Mouse (Mus musculus): ENCODE measurements around the gene Klhdc9. TPM values are rescaled to one million over a fixed set of nuclear protein-coding genes. Genes with fewer than 3 reads are reported as not detected.
A peak's percentile ranks its signal among the peaks of the same experiment; 100 is the strongest.

The Klhdc9 gene
- total RNA-seq (2021) = 1 to 10 TPM; 6.3 to 8.6 TPM
- long read RNA-seq, transcript Klhdc9-201 (4 exons, 1,558 nt) = major isoform, 11 of 15 reads
- long read RNA-seq, partial matches to known transcripts = 3 of 15 reads
- long read RNA-seq, other reads (novel, unspliced or antisense) = 1 of 15 reads

- DNase-seq (ENCODE audit: low spot score in 2 of 2) = peak; percentile 91 to 92
These were observed at the start of gene Klhdc9 for GRCm38 (mm10) chr1:171360656-171361055. Gene Klhdc9, minus strand, starts transcription at chr1:171360798.

- no peak for DNase-seq (ENCODE audit: low spot score in 2 of 2)
These were observed 49.6 kb upstream of the Klhdc9 start for GRCm38 (mm10) chr1:171410231-171410630.

GRCm38 (mm10) chr1:171407263-171407662, 46.7 kb upstream of the Klhdc9 start:
- DNase-seq (ENCODE audit: low spot score in 2 of 2) = no peak

- no peak for DNase-seq (ENCODE audit: low spot score in 2 of 2)
These were observed 42.4 kb upstream of the Klhdc9 start for GRCm38 (mm10) chr1:171402991-171403390.

GRCm38 (mm10) chr1:171401821-171402220, 41.2 kb upstream of the Klhdc9 start:
- DNase-seq (ENCODE audit: low spot score in 2 of 2) = no peak

- no peak for DNase-seq (ENCODE audit: low spot score in 2 of 2)
These were observed 29.5 kb upstream of the Klhdc9 start for GRCm38 (mm10) chr1:171390101-171390500.

DNA sequence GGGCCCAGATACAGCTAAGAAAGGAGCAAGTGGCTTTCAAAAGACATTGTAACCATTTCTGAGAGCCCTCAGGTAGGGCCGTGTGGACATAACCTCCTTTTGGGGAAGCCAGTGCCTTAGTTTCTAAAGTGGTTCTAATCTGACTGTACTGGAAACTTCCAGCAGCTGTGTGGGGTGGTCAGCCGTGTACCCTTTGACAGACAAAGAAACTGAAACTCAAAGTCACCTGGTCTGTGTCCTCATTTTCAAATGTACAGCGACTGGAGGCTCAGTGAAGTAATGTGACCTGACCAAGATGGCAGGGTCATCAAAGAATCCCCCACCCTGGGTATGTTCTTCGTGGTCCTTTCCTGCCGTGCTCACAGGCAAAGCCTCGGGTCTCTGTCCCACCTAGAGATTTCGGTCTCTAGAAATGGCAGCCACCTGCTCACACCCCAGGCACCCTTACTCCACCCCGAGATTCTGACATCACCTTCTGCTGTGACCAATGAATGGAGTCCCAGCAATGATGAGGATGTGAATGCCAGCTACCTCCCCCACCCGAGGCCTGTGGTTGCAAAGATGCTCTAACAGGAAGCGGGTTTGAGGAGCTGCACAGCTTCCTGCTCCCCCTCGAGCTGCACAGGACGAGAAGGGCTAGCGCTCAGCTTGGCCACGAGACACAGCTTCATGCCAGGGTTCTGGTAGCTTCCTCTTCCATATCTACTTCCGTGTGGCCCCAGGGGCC, 27.9 kb upstream of the Klhdc9 start, which contains the start of gene Arhgap30:
Gene Arhgap30, plus strand, starts transcription at position 579 of the 727 bp plus-strand sequence.
- no peak for DNase-seq (ENCODE audit: low spot score in 2 of 2)

GRCm38 (mm10) chr1:171387099-171387498, 26.5 kb upstream of the Klhdc9 start:
- DNase-seq (ENCODE audit: low spot score in 2 of 2) = no peak

GRCm38 (mm10) chr1:171385171-171385570, 24.6 kb upstream of the Klhdc9 start:
- DNase-seq (ENCODE audit: low spot score in 2 of 2) = no peak

GRCm38 (mm10) chr1:171384361-171384760, 23.8 kb upstream of the Klhdc9 start:
- DNase-seq (ENCODE audit: low spot score in 2 of 2) = no peak

DNA sequence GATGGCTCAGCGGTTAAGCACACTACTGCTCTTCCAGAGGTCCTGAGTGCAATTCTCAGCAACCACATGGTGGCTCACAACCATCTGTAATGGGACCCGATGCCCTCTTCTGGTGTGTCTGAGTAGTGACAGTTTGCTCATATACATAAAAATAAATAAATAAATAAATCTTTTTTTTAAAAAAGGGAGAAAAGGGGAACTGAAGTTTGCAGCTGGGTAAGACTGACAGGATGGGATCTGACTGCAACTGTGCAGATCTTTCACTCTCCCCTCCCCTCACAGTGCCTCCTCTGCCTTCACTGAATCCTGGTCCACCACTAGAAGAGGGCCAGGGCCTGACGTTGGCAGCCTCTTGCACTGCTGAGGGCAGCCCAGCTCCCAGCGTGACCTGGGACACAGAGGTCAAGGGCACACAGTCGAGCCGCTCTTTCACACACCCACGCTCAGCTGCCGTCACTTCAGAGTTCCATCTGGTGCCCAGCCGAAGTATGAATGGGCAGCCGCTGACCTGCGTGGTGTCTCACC, 21.6 kb upstream of the Klhdc9 start:
- no peak for DNase-seq (ENCODE audit: low spot score in 2 of 2)

- peak; percentile 84 to 85 for DNase-seq (ENCODE audit: low spot score in 2 of 2)
These were observed 19.5 kb upstream of the Klhdc9 start for GRCm38 (mm10) chr1:171379935-171380599.

DNA sequence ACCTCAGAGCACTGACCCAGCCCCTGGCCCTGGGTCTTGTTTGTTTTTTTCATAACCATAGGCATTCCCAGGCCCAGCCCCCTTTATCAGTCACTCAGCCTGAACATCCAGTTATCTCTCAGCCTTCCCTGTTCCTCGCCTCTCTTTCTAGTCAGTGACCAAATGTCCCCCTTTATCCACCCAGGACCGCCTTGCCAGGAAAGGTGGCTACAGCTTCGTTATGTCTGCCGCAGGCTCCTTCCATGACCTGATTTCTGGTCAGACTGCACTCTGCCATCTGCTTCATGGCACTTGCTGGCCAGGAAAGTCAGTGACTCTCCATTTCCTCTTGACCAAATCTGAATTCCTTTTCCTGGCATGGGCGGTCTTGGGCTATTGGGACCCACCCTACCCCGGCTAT, 17.7 kb upstream of the Klhdc9 start:
- no peak for DNase-seq (ENCODE audit: low spot score in 2 of 2)

GRCm38 (mm10) chr1:171375646-171376097, 15.1 kb upstream of the Klhdc9 start:
- no peak for DNase-seq (ENCODE audit: low spot score in 2 of 2)

DNA sequence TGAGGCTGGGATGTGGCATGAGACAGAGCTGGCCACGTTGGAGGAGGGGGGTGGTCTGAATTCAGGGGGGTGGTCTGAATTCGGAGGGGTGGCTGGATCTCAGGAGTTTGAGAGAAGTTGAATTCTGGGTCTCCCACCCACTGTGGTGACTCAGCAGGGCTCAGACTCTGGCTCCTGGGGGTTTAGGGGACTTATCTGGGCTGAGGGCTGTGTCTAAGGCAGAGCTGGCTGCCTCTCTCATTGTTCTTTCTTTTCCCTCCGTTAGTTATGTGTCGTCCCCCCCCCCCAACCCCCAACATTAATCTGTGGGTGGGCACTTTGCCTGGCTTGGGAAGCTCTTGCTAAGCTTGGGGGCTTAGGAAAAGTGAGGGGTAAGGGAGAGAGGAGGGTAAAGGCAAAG, 13.3 kb upstream of the Klhdc9 start:
- no peak for DNase-seq (ENCODE audit: low spot score in 2 of 2)

- no peak for DNase-seq (ENCODE audit: low spot score in 2 of 2)
These were observed 12.3 kb upstream of the Klhdc9 start for GRCm38 (mm10) chr1:171372880-171373279.

DNA sequence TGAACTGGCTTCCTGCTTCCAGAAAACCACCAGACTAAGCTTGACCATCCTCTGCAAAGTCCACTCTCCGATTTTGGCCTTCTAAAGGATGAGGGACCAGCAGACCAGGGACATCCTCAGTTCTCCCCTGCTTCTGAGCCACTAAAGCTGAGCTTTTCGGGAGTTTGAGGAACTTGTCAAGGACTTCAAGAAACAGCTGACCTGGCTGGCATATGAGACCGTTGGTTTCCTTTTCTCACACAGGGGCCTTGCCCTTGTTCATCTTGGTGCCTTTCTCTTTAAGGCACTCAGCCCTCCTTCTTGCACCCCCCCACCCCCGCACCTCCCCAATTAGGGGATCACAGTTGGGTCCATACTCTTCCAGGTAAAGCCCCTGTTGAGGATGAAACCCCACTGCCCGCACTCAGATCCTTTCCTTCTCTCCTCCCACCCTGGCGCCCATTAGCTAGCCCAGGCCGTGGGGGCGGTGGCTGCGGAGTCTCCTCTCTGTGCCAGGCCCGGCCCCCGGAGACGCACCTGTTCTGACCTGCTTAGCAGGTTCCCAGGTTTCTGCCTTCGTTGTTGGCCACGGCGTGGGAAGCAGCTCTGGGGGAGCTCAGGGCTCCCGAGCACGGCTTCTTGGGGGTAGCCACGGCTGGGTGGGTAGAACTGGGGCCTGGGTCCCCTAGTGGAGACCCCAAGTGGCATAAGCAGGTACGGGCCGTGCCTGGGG, 9.4 kb upstream of the Klhdc9 start, which contains the start of gene Nectin4:
Gene Nectin4, plus strand, starts transcription at position 255 of the 712 bp plus-strand sequence.
- no peak for DNase-seq (ENCODE audit: low spot score in 2 of 2)

DNA sequence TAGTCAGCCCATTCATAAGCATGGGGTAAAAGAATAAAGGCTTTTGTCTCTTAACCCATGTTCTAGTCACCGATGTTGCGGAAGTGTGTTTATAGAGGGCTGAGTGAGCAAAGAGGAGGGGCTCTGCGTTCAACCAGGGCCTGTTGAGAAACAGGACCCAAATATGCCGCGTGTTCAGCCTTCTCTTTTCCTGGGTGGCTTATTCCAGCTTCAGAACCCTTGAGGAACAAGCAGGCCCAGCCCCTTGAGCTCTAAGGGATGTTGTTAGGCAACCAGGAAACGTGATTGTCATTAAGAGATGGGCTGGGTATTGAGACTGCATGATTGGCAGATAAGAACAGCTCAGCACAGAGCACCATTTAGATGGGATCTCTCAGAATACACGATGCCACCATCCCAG, 5.3 kb upstream of the Klhdc9 start:
- DNase-seq (ENCODE audit: low spot score in 2 of 2) = no peak

DNA sequence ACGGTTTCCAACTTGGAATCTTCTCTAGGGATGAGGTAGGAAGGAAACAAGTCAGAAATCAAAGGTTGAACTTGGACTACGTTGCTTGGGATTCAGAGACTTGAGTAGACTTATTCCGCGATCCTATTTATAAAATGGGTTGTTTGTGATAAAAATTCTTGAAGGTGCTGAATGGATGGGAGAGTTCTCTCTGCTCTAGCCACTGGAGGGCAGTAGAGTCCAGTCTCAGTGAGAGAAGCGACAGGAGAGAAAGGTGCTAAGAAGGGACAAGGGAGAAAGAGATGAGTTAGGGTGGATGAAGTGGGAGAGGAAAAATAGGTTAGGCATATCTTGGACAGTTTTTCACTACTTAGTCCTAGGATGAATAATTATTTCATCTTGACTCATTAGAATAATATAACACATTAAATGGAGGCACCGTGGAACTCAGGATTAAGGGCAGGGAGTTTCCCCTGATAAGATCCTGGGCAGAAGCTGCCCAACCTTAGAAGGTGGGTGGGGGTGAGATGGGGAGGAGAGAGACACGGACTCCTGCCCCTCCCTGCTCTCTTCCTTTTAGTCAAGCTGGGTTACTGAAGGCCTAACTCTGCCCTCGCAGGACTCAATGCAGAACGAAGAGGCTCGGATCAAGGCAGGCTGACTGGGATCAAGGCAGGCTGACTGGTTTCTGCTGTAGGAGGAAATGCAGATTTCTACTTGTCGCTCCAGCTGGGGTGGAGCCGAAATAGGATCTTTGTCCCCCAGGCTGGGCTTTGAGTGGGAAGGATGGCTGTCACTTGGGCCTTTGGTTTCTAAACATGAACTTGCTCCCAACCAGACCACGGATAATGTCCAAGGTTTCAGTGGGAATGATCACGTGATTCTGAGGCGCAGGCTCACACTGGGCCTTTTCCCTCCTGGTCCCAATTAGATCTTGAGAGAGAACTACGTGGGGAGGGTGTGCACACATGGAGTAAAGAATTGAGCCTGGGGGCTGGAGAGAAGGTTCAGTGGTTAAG, 807 bp upstream of the Klhdc9 start:
- peak; percentile 71 to 78 for DNase-seq (ENCODE audit: low spot score in 2 of 2)

DNA sequence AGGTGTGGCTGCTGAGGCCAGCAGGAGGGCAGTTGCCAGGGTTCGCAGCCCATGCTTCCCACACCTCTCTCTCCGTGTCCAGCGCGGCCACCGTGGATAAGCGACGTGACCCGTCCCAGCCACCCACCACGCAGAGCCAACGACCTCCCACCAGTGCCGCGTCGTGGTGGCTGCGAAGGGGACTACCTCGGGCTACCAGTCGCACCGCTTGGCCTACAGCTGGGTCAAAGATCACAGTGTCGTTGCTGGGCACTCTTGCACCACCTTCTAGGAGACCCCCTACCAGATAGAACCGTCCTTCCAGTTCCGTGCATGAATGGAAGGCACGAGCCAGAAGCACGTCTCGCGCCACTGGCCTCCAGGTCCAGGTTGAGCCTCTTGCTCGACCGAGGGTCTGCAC, 345 bp downstream of the Klhdc9 start:
- DNase-seq (ENCODE audit: low spot score in 2 of 2) = peak in 1 of 2 experiments; percentile 44

Measured in layer of hippocampus, postnatal 10 days (tissue).